Mouse (Mus musculus): ENCODE data around the gene Serpina5.

The Serpina5 gene

GRCm38 (mm10) chr12:104127696-104128095 lies 26.8 kb downstream of the Serpina5 start, which contains the start of gene Serpina3b:
Gene Serpina3b, plus strand, starts transcription at chr12:104127996.
- DNase-seq (ENCODE audit: low spot score in 2 of 2) = no peak

DNA sequence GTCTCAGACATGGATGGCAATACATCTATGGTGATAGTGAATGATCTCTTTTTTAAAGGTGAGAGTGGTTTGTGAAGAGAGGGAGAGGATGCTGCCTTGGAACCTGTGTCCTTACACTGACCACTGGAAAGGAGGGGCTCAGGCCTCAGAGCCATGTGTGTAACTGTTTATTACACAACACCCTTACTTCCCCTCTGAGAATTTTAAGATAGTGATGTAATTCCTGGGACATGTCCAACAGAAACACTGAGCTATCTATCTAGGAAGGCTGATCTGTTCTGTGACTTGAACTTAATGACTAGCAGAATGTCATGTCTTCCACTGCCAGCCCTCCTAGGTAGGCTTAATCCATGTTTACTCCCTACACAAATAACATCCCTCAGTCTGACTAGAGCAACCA lies 30.1 kb downstream of the Serpina5 start:
- no peak for DNase-seq (ENCODE audit: low spot score in 2 of 2)

DNA sequence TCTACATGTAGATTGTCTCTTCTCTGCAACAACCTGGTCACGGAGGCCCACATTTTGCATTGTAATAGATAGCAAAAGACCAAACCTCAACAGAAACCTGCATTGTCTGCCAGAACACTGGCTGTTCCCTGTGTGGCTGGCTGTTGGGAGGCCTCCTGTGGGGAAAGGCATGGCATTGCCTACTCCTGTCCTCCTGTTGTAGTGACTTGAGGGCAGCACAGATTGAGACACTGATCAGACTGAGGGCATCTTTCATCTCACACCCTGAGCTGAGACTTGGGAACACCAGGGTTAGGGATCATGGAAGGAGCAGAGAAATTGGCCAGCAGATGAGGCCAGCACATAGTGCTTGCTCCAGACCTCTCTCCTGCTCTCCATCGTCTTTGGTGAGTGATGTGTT lies 37.3 kb downstream of the Serpina5 start:
- no peak for DNase-seq (ENCODE audit: low spot score in 2 of 2)

- no peak for DNase-seq (ENCODE audit: low spot score in 2 of 2)
Observed at GRCm38 (mm10) chr12:104140543-104141103, 39.7 kb downstream of the Serpina5 start.

DNA sequence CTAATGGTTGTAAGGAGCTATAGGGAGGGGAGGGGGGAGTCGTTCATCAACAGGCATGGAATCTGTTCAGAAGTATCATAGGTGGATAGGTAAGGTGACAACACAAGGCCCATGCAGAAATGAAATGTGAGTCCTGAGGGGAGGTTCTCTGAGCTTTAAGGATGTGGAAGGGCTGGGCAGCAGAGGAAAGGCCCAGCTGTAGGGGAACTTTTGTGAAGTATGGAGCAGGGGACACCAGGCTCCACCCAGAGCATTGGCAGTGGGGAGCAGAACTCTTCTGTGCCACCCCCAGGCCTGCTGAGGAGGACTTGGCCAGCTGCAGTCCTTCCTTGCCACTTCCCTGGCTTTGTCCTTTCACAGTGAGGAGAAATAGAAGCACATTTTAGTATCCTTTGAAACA lies 40.6 kb downstream of the Serpina5 start:
- no peak for DNase-seq (ENCODE audit: low spot score in 2 of 2)

GRCm38 (mm10) chr12:104142427-104142826 lies 41.5 kb downstream of the Serpina5 start:
- DNase-seq (ENCODE audit: low spot score in 2 of 2) = no peak

DNA sequence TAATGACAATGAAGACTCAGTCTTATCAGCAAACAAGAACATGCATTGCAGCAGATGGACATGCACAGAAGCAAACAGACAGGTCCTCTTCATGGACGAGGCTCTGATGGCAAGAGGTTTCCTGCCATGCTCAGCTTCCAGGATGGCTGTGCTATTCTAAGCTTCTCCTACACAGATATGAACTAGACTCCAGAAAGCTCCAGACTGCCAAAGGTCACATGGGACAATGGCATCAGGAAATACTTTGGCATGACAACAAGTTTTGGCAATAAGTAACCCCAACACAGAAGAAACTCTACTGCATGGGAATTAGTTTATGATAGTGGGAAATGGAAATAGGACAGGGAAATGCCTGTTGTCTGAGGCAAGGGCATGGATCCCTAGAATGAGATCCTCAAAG lies 42.4 kb downstream of the Serpina5 start:
- DNase-seq (ENCODE audit: low spot score in 2 of 2) = no peak

DNA sequence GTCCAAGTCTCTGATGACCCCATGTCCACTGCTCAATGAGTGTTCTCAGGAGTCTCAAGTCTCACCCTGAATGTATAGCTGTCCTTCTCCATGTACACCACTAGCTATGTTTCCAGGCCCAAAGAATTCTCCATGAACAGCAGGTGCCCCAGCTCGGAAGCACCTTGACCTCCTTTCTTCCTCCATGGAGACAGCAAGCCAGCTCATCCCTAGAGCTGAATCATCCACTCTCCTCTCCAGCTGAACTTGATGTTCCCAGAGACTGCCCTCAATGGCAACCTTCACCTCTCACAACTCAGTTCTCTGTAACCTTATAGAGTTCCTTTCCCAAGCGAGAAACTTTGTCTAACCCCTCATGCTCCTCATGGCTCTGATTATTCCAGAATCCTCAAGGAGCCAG lies 44.7 kb downstream of the Serpina5 start:
- DNase-seq (ENCODE audit: low spot score in 2 of 2) = no peak

GRCm38 (mm10) chr12:104151989-104152388 lies 51.1 kb downstream of the Serpina5 start:
- no peak for DNase-seq (ENCODE audit: low spot score in 2 of 2)

GRCm38 (mm10) chr12:104153041-104153645 lies 52.2 kb downstream of the Serpina5 start:
- DNase-seq (ENCODE audit: low spot score in 2 of 2) = no peak

DNA sequence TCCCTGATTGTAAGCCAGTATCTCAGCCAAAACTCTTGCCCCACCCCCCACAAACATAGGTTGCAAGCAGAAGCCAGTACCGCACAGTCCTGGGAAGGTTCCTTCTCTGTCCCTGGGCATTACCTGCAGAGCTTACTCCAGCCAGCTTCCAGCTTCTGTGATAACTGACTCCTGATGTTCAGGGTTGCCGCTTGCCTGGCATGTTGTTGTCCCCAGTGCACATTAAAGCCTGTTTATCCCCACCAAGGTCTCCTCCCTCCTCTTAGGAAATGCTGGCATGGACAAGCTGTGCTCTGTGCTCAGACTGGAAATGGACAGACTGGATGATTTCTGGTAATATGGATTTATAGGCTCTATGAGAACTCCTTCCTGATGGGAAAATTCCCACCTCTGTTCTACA lies 52.7 kb downstream of the Serpina5 start, which contains the start of gene Serpina3c:
TSS of gene Serpina3c (minus strand) at position 215 of the 400 bp plus-strand sequence.
- DNase-seq (ENCODE audit: low spot score in 2 of 2) = no peak
